Mouse (Mus musculus) kidney, adult 2 months (tissue): Measurements from ENCODE around the gene Igdcc3.

ENCODE experiments used
- CTCF ChIP-seq: fragments of 200-500 bp; conservative IDR thresholded peaks from 2 replicates; pipeline ENCODE4 v1.5.1; 2011; ENCODE audit warnings: low read depth, mild to moderate bottlenecking, control low read depth, low read length, moderate library complexity, mixed read lengths; ENCODE audit not compliant: insufficient read depth, insufficient read length
- POLR2A ChIP-seq: fragments of 200-500 bp; IDR thresholded peaks from one replicate; pipeline ENCODE4 v1.6.1; 2011; ENCODE audit warnings: low read depth, low read length, control low read depth

- TF ChIP-seq CTCF (no peak), POLR2A (no peak)
Observed at GRCm38 (mm10) chr9:65148507-65148906, 7.5 kb downstream of the Igdcc3 start.
